Mouse (Mus musculus) thymus, postnatal 0 days (tissue): ENCODE measurements at regions not wholly inside any gene's neighbourhood (a gene's known extent, or its start where the extent isn't known, plus 50 kb on each side); places are given as distances from the start of the nearest gene placed in this dataset.

Experiments
- DNase-seq: peaks from one replicate; pipeline ENCODE4 v3.0.0-alpha.2; 2015; ENCODE audit warnings: low spot score

DNA sequence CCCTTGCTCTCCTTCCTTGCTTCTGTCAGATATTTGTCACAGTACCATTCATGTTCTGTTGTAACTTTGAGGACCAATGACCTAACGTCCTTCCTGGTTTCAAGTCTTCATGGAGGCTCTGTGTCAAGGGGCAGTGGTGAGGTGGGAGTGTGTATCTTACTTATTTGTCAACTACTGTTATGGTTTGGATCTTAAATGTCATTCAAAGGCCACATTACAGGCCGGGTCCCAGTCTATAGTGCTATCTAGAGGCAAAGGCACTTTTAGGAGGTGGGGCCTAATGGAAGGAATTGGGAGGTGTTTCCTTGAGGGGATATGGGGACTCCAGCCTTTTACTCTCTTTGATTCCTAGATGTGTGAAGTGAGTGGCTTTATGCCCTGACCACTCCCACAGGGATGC, 91.0 kb upstream of the Ccn6 start:
- DNase-seq = no peak

DNA sequence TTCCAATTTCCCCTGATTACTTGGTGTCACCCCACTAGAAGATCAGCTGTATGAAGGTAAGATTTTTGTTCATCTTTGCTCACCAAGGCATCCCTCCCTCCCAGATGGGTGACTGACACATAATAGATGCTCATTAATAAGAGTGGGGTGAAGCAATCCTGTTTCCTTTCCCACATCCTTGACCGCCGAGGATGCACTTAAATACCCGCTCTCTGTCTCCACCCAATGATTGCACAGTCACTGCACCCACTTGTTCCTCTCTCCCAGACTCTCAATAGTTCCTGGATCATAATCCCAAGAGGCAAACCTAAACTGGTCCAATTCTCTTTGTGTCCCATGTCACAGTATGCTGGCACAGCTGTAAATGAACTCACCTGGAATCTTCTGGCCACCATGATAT, 86.4 kb upstream of the Ccn6 start:
- no peak for DNase-seq

DNA sequence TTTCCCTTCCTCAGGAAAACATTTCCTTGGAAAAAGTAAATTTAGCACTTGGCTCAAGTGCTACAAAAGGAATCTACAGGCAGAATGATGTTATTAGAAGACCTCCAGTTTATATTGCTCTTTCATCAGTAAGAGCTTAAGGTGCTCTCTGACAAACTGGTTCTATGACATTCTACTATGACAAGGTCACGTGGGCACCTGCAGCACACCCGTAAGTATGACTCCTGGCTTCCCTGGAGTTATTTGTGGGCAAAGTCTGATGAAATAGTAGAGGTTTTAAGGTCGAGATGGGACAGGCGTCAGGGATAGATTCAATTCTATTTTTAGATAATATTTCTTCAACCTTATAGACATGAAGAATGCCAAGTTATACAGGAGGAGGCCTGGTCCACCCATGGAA, 84.9 kb upstream of the Ccn6 start:
- no peak for DNase-seq

DNA sequence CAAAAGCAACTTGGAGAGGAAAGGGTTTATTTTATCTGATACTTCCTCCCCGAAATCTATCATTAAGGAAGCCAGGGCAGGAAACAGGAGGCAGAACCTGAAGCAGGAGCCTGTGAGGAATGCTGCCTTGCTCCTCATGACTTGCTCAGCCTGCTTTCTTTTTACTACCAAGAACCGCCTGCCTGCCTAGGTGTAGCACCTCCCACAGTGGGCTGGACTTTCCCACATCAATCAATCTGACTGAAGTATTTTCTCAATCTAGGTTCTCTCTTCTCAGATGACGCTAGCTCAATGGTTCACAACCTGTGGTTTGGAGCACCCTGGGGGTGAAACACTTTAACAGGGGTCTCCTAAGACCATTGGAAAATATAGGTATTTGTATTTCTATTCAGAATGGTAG, 83.4 kb upstream of the Ccn6 start:
- DNase-seq = no peak

DNA sequence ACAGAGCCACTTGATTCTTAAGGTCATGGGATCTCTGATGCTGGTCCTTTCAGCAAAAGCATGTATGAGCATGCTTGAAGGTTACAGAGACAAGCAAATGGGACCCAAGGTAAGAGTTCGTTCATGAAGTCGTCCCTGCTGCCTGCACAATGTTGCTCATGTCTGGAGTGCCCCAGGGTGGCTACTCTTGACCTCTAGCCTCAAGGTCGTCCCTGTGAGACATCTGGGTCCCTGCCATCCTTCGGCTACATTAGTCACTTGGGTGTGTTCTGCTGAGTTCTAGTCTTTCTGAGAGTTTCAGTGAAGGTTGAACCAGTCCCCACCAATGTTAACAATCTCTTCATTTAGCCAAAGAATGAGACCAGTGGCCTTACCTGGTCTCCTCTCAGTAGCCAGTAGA, 81.5 kb upstream of the Ccn6 start:
- no peak for DNase-seq

DNA sequence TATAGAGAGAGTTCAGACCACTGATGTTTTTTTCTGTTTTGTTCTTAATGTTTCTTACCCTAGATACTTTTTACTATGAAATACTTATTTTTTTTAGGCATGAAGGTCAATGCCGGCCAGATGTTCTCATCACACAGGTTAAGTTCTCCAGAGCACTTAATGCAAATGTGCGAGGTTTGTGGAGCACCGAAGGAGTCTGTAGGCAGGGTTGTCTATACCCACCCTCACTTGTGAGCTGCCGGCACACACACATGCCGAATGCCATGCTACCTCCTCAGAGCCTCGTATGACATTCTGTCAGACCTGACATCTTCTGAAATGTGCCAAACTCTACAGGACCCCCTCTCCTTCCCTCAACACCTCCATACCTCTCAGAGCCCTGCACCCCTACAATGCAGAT, 80.5 kb upstream of the Ccn6 start:
- no peak for DNase-seq

DNA sequence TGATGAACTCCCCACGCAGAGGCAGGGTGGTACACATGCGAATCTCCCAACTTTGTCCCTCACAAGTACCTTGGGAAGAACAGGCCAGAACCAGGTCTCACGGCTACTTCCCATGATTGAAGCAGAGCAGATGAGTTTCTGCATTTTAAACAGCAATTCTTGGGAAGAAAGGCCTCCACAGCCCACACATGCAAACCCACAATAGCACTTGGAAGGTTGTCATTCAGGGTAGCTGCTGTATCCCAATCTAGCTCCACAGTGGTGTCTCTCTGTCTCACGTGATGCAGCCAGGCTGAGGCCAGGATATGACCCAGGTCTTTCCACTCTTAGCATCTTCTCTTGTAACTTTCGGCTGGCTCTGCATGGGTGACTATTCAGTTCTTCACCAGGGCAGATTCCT, 78.8 kb upstream of the Ccn6 start:
- DNase-seq = no peak

DNA sequence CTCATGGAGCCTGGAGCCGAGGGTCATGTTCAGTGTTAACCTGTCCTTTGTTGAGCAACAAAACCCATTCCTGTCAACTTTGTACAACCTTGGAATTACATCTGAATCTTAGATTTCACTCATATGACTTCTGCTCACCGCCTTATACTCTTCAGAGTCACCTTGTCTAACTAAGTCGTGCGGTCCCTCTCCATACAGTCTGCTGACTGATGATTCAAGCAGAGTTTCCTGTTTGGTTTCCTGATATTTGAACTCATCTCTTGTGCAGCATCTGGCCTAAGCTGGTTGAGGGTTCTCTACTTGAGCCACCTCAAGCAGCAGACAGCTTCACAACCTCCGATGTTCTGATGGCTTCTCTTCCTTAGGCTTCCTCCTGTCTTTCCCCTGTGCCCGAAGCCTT, 78.3 kb upstream of the Ccn6 start:
- peak; percentile 46 for DNase-seq

DNA sequence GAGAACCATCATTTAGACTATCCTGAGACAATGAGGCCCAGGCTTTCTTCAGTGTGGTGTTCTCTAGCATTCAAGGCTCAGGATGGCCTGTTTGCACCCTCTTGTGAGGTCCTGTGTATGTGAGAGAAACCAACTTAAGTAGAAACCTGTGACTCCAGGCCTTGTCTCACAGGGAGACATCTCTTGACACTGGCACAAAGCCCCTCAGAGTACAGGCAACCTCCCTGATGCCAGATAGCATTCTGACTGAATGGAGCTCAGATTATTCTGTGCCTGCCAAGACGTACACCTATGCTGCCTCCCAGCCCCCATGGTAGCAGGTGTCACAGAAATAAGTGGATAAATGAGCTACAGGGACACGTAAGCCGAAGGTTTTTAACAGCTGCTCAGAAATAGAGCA, 77.9 kb upstream of the Ccn6 start:
- DNase-seq = no peak

DNA sequence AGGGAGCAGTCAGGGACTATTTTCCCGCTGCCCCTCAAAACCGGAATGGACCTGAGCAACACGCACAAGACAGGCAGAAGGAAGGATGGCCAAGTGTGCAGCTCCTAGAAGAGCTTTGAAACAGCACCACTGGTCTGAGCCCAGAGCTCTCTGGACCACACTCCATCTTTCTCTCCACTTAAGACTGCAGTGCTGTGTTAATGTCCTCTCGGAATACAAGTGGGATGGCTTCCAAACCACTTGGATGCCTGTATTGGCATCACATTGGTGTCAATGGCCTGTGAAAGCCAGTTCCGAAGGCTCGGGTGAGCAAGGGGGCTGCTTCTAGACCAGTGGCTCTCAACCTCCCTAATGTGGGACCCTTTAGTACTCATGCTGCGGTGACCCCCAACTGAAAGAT, 77.4 kb upstream of the Ccn6 start:
- no peak for DNase-seq

DNA sequence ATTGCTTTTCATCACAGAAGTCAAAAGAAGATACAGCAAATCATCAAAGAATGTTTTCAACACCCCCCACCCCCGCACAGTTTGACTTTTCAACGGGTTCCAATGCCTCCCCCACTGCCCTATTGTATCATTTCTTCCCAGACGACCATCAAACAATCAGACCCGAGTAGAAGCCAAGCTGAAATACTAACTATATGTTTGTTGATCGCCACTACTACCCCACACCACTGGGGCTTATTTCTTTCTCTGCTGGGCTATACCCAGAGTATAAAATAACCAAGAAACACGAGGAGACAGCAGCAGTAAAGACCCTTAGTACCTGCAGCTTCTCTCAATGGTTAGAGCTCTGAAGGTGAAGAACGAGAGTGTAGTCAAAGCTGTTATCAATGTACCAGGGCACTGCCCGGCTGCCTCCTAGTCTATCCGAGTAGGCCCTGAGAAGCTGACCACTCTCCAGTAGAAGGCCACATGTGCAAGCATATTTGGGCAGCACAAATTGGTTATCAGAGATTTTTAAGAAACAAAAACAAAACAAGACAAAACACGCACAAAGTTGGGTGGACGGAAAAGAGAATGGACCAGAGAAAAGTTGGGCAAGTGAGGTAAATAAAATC, 76.7 kb upstream of the Ccn6 start:
- no peak for DNase-seq

DNA sequence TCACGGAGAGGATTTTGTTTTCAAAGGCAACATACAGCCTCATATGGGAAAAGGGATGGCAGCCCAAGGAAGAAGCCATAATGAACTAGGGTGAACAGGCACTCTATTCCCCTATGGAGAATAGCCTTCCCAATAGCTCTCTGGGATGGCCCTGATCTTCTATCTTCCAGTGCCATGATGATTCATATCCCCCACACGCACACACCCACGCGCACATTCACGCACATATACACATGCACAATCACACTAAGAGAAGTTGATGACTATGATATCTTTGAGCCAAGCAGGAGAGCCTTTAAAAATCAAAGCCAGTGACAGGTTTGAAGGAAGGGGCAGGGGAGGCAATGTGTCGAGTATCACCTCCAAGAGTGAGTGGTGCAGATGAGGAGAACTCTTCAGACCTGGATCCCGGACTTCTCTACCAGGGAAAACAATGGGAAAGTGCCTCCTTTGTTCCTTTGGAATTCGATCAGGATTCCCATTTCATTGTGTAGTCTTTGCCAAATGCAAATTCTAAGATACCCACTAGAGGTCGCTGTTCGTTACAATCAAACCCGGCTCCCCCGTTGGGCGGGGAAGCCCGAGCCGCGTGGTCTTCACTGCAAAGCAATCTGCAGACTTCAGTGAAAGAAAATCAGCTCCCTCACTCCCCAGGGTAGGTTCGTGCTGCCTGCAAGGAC, 76.0 kb upstream of the Ccn6 start:
- peak; percentile 82 for DNase-seq

DNA sequence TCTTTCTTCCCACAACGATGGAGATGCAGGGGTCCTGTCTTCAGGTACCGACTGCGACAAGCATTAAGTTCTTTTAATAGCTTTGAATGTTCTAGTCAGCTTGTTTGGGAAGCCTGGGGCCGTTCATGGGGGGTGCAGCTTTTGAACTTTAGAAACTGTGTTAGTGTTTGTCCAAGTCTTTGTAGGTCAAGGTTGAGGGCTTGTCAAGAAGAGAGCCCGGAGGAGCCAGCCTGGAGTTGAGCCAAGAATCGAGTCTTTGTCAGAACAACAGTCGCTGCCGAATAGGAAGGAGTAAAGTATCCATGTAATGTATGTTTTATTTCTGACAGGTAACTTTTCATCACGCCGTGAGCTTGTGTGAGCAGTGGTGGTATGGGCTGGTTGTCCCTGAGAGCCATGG, 75.0 kb upstream of the Ccn6 start:
- no peak for DNase-seq

DNA sequence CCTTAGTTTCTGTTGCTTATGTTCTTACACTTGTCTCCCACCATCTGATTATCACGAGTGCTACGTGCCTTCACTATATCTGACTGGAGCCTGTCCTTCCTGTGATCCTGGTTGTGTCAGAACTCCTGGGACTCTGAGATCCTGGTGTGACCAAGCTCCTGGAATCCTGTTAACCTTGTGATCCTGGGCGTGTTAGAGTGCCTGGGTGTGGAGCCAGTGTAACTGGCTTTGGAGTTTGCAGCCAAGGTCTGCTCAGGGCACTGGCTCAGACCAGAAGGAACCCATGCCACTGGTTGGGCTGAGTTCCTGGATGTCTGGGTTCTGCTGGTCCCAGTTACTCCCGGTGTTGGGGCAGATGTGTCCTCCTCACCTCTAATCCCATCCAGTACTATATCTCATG, 74.0 kb upstream of the Ccn6 start:
- no peak for DNase-seq

DNA sequence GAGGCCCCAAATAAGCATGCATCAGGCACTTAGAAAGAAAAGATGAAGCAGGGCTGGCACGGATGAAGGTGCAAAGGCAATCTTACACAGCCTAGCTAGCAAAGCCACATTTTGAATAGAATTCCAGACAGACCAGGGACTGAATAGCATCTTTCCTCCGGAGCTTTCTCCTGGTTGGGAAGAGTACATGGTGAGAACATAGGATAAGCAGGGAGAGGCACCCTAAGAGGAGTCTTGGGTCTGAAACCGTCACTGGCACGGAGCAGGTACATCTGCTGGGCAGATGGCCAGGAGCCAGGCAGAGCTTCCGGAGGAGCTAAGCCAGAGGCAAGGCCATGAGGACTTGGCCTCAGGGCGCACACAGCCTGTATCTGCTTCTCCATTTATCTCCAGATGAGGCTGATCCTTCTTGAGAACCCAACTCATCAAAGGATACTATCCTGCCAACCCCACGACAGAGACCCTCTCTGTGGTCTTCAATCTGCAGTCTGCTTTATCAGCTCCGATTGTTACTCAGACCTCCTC, 70.4 kb upstream of the Ccn6 start:
- no peak for DNase-seq

DNA sequence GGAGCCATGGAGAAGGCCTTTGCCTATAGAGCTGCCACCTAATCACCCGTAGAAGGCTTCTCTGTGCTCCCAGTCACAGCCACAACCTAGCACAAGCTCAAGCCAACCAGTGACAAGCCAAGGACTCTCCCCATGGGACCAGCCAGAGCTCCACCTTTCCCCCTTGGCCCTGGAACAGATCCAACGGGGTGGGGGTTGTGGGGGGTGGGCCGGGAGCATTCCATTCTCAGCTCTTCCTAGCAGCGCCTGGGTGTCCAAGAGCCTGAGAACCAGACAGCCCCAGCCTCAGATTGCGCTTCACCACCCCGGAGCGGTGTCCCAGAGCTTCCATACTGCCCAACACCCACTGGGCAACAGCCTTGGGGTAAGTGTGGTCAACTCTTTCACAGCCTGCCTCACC, 69.6 kb upstream of the Ccn6 start:
- DNase-seq = no peak

DNA sequence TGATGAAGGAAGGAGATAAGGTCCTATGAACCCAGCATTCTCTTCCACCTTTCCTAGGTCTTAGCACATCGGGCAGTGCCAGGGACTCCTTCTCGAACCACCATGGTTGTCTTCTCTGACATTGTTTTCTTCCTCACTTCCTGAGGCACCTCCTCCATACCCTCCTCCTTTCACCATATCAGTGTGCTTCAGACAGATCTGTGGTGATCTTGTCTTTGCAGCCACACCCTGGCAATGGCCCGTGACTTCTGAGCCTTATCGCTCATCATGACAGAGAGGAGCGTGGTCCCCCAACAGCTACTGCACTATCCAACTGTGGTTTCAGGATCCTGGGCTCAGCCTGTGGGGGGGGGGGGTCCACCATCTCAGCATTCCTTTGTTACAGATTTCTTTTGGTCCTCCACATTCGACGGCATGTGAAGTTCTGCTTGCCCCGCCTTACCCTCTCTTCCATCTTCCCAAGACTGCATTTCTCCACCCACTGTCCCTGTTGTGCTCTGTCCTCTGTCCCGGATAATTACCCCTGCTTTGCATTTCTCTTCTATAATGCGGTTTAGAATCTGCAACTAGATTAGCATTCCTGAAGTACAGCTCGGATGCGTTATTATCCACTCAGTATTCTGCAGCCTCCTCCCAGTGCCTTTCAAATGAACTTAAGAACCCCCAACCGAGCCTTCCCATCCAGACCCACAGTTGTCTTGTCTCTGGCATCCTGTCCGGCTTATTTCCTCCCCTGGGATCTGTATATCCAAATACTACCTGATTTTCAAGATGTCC, 67.2 kb upstream of the Ccn6 start:
- no peak for DNase-seq

DNA sequence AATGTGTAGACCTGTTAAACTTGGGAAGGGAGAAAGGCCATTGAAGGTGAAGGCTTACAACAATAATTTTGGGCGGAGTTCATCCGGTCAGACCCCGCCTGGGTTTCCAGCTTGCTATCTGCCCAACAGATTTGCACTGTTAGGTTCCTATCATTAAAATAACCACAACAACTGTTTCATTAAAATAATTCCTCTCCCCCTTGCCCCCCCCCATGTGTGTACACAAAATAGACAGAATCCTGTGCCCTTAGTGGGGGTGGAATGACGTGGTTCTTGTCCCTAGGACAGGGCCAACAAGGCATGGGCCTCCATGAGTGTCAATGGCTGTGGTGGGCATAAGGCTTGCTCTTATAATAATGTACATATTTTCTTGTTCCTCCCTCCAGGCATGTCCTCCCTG, 65.6 kb upstream of the Ccn6 start:
- no peak for DNase-seq

DNA sequence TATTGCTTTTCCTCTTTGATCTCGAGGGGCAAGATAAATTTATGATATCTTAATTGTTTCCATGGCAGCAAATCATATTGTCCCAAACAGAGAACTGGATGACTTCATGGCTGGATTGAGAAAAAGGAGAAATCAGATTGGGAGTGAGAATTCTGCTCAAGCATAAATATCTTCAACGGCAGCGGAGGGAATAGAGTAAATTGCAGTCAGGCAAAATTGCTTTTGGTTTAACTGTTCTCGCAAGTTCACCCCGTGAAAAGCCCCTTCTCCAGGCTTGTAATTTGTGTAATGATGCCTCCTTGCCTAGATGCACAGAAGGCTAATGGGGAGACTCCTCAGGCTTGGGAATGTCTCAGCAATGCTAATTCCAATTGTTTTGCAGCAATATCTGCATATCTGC, 64.4 kb upstream of the Ccn6 start:
- DNase-seq = no peak

DNA sequence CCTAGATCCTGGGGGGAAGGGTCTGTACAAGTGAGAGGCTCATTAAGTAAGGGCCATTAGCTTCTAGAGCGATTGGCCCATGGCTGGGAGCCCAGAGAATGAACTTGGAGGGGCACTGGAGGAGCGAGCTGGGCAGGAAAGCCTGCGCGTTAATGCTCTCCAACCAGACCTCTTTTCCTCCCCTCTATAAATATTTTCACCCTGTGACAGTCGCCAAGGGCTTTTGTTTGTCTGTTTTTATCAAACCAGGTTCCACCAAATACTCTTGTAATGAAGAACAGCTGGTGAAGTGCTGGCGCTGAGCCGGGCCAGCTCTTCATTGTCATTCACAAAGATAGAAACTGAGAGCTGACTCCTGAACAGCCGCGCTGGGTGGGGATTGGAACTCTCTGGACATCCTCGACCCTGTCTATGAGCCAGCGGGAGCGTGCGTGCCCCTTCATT, 63.9 kb upstream of the Ccn6 start:
- DNase-seq = no peak

DNA sequence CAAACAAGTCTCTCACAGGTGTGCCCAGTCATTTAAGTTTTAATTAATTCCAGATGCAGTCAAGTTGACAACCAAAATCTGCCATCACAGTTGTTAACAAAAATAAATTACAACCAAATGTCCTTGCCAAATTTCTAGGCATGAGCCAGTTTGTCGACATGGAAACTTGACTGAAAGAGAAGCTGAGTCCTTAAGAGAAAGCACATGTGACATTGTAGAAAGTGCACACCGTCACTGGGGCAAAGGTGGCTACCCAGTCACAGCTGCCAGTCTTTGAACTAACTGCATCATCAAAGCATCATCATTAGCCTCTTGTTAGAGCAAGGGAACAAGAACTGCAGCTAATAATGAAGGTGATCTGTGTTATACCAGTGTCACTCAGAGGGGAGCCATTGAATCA, 62.9 kb upstream of the Ccn6 start:
- no peak for DNase-seq

DNA sequence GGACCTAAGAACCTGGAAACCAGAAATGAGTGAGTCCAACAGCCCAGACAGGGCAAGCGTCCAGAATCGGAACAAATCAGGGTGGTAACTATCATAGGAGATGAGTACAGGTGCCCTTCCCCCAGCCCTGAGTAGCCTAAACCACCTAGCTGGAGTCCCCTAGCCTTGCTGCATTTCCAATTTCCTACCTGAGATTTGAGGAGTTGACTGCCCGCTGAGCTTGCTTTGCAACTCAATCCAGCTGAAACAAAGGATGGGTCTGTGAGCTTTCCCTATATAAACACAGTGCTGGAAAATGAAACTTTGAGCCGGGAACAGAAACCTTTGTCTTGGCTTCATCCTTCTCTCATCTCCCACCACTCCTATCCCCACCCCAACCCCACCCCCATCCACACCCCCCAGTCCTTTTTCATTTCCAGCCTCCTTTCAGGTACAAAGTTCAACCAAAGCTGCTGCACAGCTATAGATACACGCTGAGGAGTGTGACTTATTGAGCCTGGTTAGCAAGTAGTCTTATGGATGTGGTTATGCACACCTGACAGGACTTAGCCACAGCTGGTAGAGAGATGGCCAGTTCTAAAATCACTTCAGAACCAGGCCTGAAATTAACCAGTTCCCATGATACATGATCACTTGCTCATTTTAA, 61.0 kb upstream of the Ccn6 start:
- no peak for DNase-seq
